Mouse (Mus musculus): ENCODE measurements at regions not wholly inside any gene's neighbourhood (a gene's known extent, or its start where the extent isn't known, plus 50 kb on each side); places are given as distances from the start of the nearest gene placed in this dataset.
A peak's percentile ranks its signal among the peaks of the same experiment; 100 is the strongest.

- intact Hi-C loops (cut with DNase I) = no loop called here
- no peak for DNase-seq (ENCODE audit: low spot score in 2 of 2)
Measured at GRCm38 (mm10) chr11:24726331-24726730, 648.5 kb downstream of the Bcl11a start.

- intact Hi-C loops (cut with DNase I) = no loop called here
- no peak for DNase-seq (ENCODE audit: low spot score in 2 of 2)
Measured at GRCm38 (mm10) chr11:24727404-24727803, 649.5 kb downstream of the Bcl11a start.

- no peak for DNase-seq (ENCODE audit: low spot score in 2 of 2)
- intact Hi-C loops (cut with DNase I) = no loop called here
Measured at GRCm38 (mm10) chr11:24731431-24731830, 653.6 kb downstream of the Bcl11a start.

GRCm38 (mm10) chr11:24739710-24740255 is 661.9 kb downstream of the Bcl11a start:
- DNase-seq (ENCODE audit: low spot score in 2 of 2) = no peak
- intact Hi-C loops (cut with DNase I) = no loop called here

- intact Hi-C loops (cut with DNase I) = no loop called here
- DNase-seq (ENCODE audit: low spot score in 2 of 2) = no peak
Measured at GRCm38 (mm10) chr11:24740466-24740865, 662.6 kb downstream of the Bcl11a start.

- intact Hi-C loops (cut with DNase I) = no loop called here
- DNase-seq (ENCODE audit: low spot score in 2 of 2) = peak; percentile 53 to 69
Measured at GRCm38 (mm10) chr11:24742561-24742960, 664.7 kb downstream of the Bcl11a start.

GRCm38 (mm10) chr11:24743439-24743838 is 665.6 kb downstream of the Bcl11a start:
- DNase-seq (ENCODE audit: low spot score in 2 of 2) = no peak
- intact Hi-C loops (cut with DNase I) = no loop called here

GRCm38 (mm10) chr11:24745841-24746240 is 668.0 kb downstream of the Bcl11a start:
- intact Hi-C loops (cut with DNase I) = no loop called here
- DNase-seq (ENCODE audit: low spot score in 2 of 2) = no peak

GRCm38 (mm10) chr11:24750144-24750779 is 672.4 kb downstream of the Bcl11a start:
- DNase-seq (ENCODE audit: low spot score in 2 of 2) = no peak
- intact Hi-C loops (cut with DNase I) = no loop called here

- DNase-seq (ENCODE audit: low spot score in 2 of 2) = peak; percentile 30 to 58
- intact Hi-C loops (cut with DNase I) = no loop called here
Measured at GRCm38 (mm10) chr11:24758130-24758529, 680.3 kb downstream of the Bcl11a start.

GRCm38 (mm10) chr11:24783470-24783869 is 705.6 kb downstream of the Bcl11a start:
- intact Hi-C loops (cut with DNase I) = no loop called here
- no peak for DNase-seq (ENCODE audit: low spot score in 2 of 2)

GRCm38 (mm10) chr11:24789120-24789519 is 711.3 kb downstream of the Bcl11a start:
- DNase-seq (ENCODE audit: low spot score in 2 of 2) = no peak
- intact Hi-C loops (cut with DNase I) = no loop called here

- peak in 1 of 2 experiments; percentile 42 for DNase-seq (ENCODE audit: low spot score in 2 of 2)
- intact Hi-C loops (cut with DNase I) = no loop called here
Measured at GRCm38 (mm10) chr11:24795510-24796211, 717.8 kb downstream of the Bcl11a start.

GRCm38 (mm10) chr11:24804623-24805023 is 726.8 kb downstream of the Bcl11a start:
- peak in 1 of 2 experiments; percentile 6 for DNase-seq (ENCODE audit: low spot score in 2 of 2)
- intact Hi-C loops (cut with DNase I) = no loop called here

- intact Hi-C loops (cut with DNase I) = no loop called here
- DNase-seq (ENCODE audit: low spot score in 2 of 2) = no peak
Measured at GRCm38 (mm10) chr11:24829578-24830401, 751.9 kb downstream of the Bcl11a start.

- intact Hi-C loops (cut with DNase I) = no loop called here
- no peak for DNase-seq (ENCODE audit: low spot score in 2 of 2)
Measured at GRCm38 (mm10) chr11:24830484-24830883, 752.6 kb downstream of the Bcl11a start.

GRCm38 (mm10) chr11:24843839-24844738 is 766.2 kb downstream of the Bcl11a start:
- peak; percentile 6 to 34 for DNase-seq (ENCODE audit: low spot score in 2 of 2)
- intact Hi-C loops (cut with DNase I) = no loop called here

GRCm38 (mm10) chr11:24856991-24857390 is 779.1 kb downstream of the Bcl11a start:
- DNase-seq (ENCODE audit: low spot score in 2 of 2) = no peak
- intact Hi-C loops (cut with DNase I) = no loop called here

- DNase-seq (ENCODE audit: low spot score in 2 of 2) = no peak
- intact Hi-C loops (cut with DNase I) = no loop called here
Measured at GRCm38 (mm10) chr11:24864637-24865036, 786.8 kb downstream of the Bcl11a start.

All from left cerebral cortex, postnatal 14 days (tissue).